Mouse (Mus musculus): ENCODE measurements around the gene Tgm2. TPM values are rescaled to one million over a fixed set of nuclear protein-coding genes. Genes with fewer than 3 reads are reported as not detected.

Gene Tgm2
- polyA plus RNA-seq, 1 experiment from 2014 or later: 109 TPM

GRCm38 (mm10) chr2:158097071-158097470, 49.2 kb downstream of the Tgm2 start:
- Histone ChIP-seq H3K27me3 (ENCODE audit: control insufficient read depth, insufficient read depth, low read length) (no peaks in the 10 kb centered on the region), H3K36me3 (ENCODE audit: control insufficient read depth, insufficient read depth, low read length) (no peaks in the 10 kb centered on the region), H3K9ac (ENCODE audit: low read length) (no peak overlapping the region), H3K4me3 (ENCODE audit: low read depth, low read length) (no peak overlapping the region), H3K27ac (replicated peaks) (no peak overlapping the region), H3K4me2 (replicated peaks; ENCODE audit: low read depth) (no peak overlapping the region), H3K9me3 (ENCODE audit: control insufficient read depth, low read length) (no peaks in the 10 kb centered on the region), H3K4me1 (replicated peaks; ENCODE audit: control insufficient read depth, insufficient read depth) (peaks cover 7% of the 10 kb centered on the region; the same call in 1 of the 2 replicates)
- ATAC-seq (ENCODE audit: low FRiP score, low TSS enrichment) (no peak), DNase-seq (ENCODE audit: low spot score) (no peak)
- TF ChIP-seq EP300 (optimal IDR thresholded peaks at IDR 0.05) (no peak), CTCF (IDR thresholded peaks at IDR 0.05; ENCODE audit: low read depth) (no peak)
- WGBS: 70% methylated on average over 5 of the region's 5 CpGs

GRCm38 (mm10) chr2:158094846-158095245, 51.4 kb downstream of the Tgm2 start:
- no peak for DNase-seq (ENCODE audit: low spot score)
- Histone ChIP-seq H3K9ac (ENCODE audit: low read length) (no peak overlapping the region), H3K27me3 (ENCODE audit: control insufficient read depth, insufficient read depth, low read length) (no peaks in the 10 kb centered on the region), H3K36me3 (ENCODE audit: control insufficient read depth, insufficient read depth, low read length) (no peaks in the 10 kb centered on the region), H3K4me2 (replicated peaks; ENCODE audit: low read depth) (peak overlapping the region; percentile 8; the same call in 1 of the 2 replicates), H3K27ac (replicated peaks) (peak overlapping the region; percentile 85), H3K9me3 (ENCODE audit: control insufficient read depth, low read length) (no peaks in the 10 kb centered on the region), H3K4me3 (ENCODE audit: low read depth, low read length) (no peak overlapping the region), H3K4me1 (replicated peaks; ENCODE audit: control insufficient read depth, insufficient read depth) (peaks cover 7% of the 10 kb centered on the region; the same call in 1 of the 2 replicates)
- ATAC-seq (ENCODE audit: low FRiP score, low TSS enrichment): no peak
- whole genome bisulfite sequencing: 43% methylated on average over 5 of the region's 5 CpGs
- no peak for TF ChIP-seq CTCF (IDR thresholded peaks at IDR 0.05; ENCODE audit: low read depth)
- no peak for TF ChIP-seq EP300 (optimal IDR thresholded peaks at IDR 0.05)

GRCm38 (mm10) chr2:158094300-158094699, 51.9 kb downstream of the Tgm2 start:
- DNase-seq (ENCODE audit: low spot score): no peak
- no peak overlapping the region for H3K9ac ChIP-seq (ENCODE audit: low read length)
- 0 out of 2 replicates have a peak, but pooled peaks have one; percentile 7 for ATAC-seq (ENCODE audit: low FRiP score, low TSS enrichment)
- H3K9me3 ChIP-seq (ENCODE audit: control insufficient read depth, low read length): no peaks in the 10 kb centered on the region
- no peaks in the 10 kb centered on the region for H3K36me3 ChIP-seq (ENCODE audit: control insufficient read depth, insufficient read depth, low read length)
- H3K4me3 ChIP-seq (ENCODE audit: low read depth, low read length): no peak overlapping the region
- TF ChIP-seq CTCF (IDR thresholded peaks at IDR 0.05; ENCODE audit: low read depth) (no peak), EP300 (optimal IDR thresholded peaks at IDR 0.05) (no peak)
- H3K4me1 ChIP-seq (replicated peaks; ENCODE audit: control insufficient read depth, insufficient read depth): peaks cover 7% of the 10 kb centered on the region; the same call in 1 of the 2 replicates
- 31% methylated on average over 7 of the region's 7 CpGs for whole genome bisulfite sequencing
- H3K4me2 ChIP-seq (replicated peaks; ENCODE audit: low read depth): peak overlapping the region; percentile 8; the same call in 1 of the 2 replicates
- H3K27me3 ChIP-seq (ENCODE audit: control insufficient read depth, insufficient read depth, low read length): no peaks in the 10 kb centered on the region
- H3K27ac ChIP-seq (replicated peaks): peak overlapping the region; percentile 85

- Histone ChIP-seq H3K27me3 (ENCODE audit: control insufficient read depth, insufficient read depth, low read length) (no peaks in the 10 kb centered on the region), H3K4me3 (ENCODE audit: low read depth, low read length) (no peak overlapping the region), H3K9ac (ENCODE audit: low read length) (peak overlapping the region; percentile 23; the same call in 1 of the 2 replicates), H3K9me3 (ENCODE audit: control insufficient read depth, low read length) (no peaks in the 10 kb centered on the region), H3K36me3 (ENCODE audit: control insufficient read depth, insufficient read depth, low read length) (no peaks in the 10 kb centered on the region), H3K4me1 (replicated peaks; ENCODE audit: control insufficient read depth, insufficient read depth) (peaks cover 7% of the 10 kb centered on the region; the same call in 1 of the 2 replicates), H3K4me2 (replicated peaks; ENCODE audit: low read depth) (no peak overlapping the region), H3K27ac (replicated peaks) (peak overlapping the region; percentile 85)
- no peak for TF ChIP-seq CTCF (IDR thresholded peaks at IDR 0.05; ENCODE audit: low read depth)
- 0 out of 2 replicates have a peak, but pooled peaks have one; percentile 11 for ATAC-seq (ENCODE audit: low FRiP score, low TSS enrichment)
- no peak for DNase-seq (ENCODE audit: low spot score)
- 34% methylated on average over 5 of the region's 5 CpGs for WGBS
Measured at GRCm38 (mm10) chr2:158093345-158093744, 52.9 kb downstream of the Tgm2 start.

- 75% methylated on average over 4 of the region's 4 CpGs for WGBS
- DNase-seq (ENCODE audit: low spot score) (no peak), ATAC-seq (ENCODE audit: low FRiP score, low TSS enrichment) (no peak)
- Histone ChIP-seq H3K36me3 (ENCODE audit: control insufficient read depth, insufficient read depth, low read length) (no peaks in the 10 kb centered on the region), H3K9me3 (ENCODE audit: control insufficient read depth, low read length) (no peaks in the 10 kb centered on the region), H3K4me3 (ENCODE audit: low read depth, low read length) (no peak overlapping the region), H3K27ac (replicated peaks) (no peak overlapping the region), H3K4me1 (replicated peaks; ENCODE audit: control insufficient read depth, insufficient read depth) (peaks cover 11% of the 10 kb centered on the region; the same call in 1 of the 2 replicates), H3K9ac (ENCODE audit: low read length) (no peak overlapping the region), H3K4me2 (replicated peaks; ENCODE audit: low read depth) (no peak overlapping the region), H3K27me3 (ENCODE audit: control insufficient read depth, insufficient read depth, low read length) (no peaks in the 10 kb centered on the region)
- no peak for TF ChIP-seq CTCF (IDR thresholded peaks at IDR 0.05; ENCODE audit: low read depth)
- TF ChIP-seq EP300 (optimal IDR thresholded peaks at IDR 0.05): no peak
Measured at GRCm38 (mm10) chr2:158090096-158090495, 56.1 kb downstream of the Tgm2 start.

- Histone ChIP-seq H3K27ac (replicated peaks) (no peak overlapping the region), H3K9ac (ENCODE audit: low read length) (no peak overlapping the region), H3K4me2 (replicated peaks; ENCODE audit: low read depth) (no peak overlapping the region), H3K27me3 (ENCODE audit: control insufficient read depth, insufficient read depth, low read length) (no peaks in the 10 kb centered on the region), H3K4me3 (ENCODE audit: low read depth, low read length) (no peak overlapping the region), H3K9me3 (ENCODE audit: control insufficient read depth, low read length) (no peaks in the 10 kb centered on the region), H3K4me1 (replicated peaks; ENCODE audit: control insufficient read depth, insufficient read depth) (peaks cover 5% of the 10 kb centered on the region; the same call in 1 of the 2 replicates), H3K36me3 (ENCODE audit: control insufficient read depth, insufficient read depth, low read length) (no peaks in the 10 kb centered on the region)
- WGBS: 55% methylated on average over 8 of the region's 8 CpGs
- TF ChIP-seq CTCF (IDR thresholded peaks at IDR 0.05; ENCODE audit: low read depth): no peak
- no peak for TF ChIP-seq EP300 (optimal IDR thresholded peaks at IDR 0.05)
- no peak for ATAC-seq (ENCODE audit: low FRiP score, low TSS enrichment)
- no peak for DNase-seq (ENCODE audit: low spot score)
Measured at GRCm38 (mm10) chr2:158084486-158084885, 61.8 kb downstream of the Tgm2 start.
